Mouse (Mus musculus): ENCODE results near the gene Lrrc1.

Gene Lrrc1

GRCm38 (mm10) chr9:77543351-77544321, 1.0 kb downstream of the Lrrc1 start:
- in situ Hi-C loops (cut with MboI, MseI): no loop called here

- in situ Hi-C loops (cut with MboI, MseI): no loop called here
Observed at GRCm38 (mm10) chr9:77541556-77541955, 3.1 kb downstream of the Lrrc1 start.

GRCm38 (mm10) chr9:77539232-77539631, 5.4 kb downstream of the Lrrc1 start:
- in situ Hi-C loops (cut with MboI, MseI): no loop called here

GRCm38 (mm10) chr9:77537357-77537756, 7.3 kb downstream of the Lrrc1 start:
- in situ Hi-C loops (cut with MboI, MseI): no loop called here

- in situ Hi-C loops (cut with MboI, MseI): no loop called here
Observed at GRCm38 (mm10) chr9:77536832-77537231, 7.8 kb downstream of the Lrrc1 start.

- in situ Hi-C loops (cut with MboI, MseI): no loop called here
Observed at GRCm38 (mm10) chr9:77536286-77536685, 8.4 kb downstream of the Lrrc1 start.

GRCm38 (mm10) chr9:77535021-77535744, 9.5 kb downstream of the Lrrc1 start:
- in situ Hi-C loops (cut with MboI, MseI): no loop called here

GRCm38 (mm10) chr9:77528379-77529041, 16.2 kb downstream of the Lrrc1 start:
- in situ Hi-C loops (cut with MboI, MseI): no loop called here

- in situ Hi-C loops (cut with MboI, MseI): no loop called here
Observed at GRCm38 (mm10) chr9:77527170-77527569, 17.5 kb downstream of the Lrrc1 start.

- in situ Hi-C loops (cut with MboI, MseI): no loop called here
Observed at GRCm38 (mm10) chr9:77526715-77527114, 18.0 kb downstream of the Lrrc1 start.

- in situ Hi-C loops (cut with MboI, MseI): no loop called here
Observed at GRCm38 (mm10) chr9:77525595-77526295, 18.9 kb downstream of the Lrrc1 start.

GRCm38 (mm10) chr9:77523793-77524192, 20.9 kb downstream of the Lrrc1 start:
- in situ Hi-C loops (cut with MboI, MseI): no loop called here

- in situ Hi-C loops (cut with MboI, MseI): no loop called here
Observed at GRCm38 (mm10) chr9:77522476-77522875, 22.2 kb downstream of the Lrrc1 start.

- in situ Hi-C loops (cut with MboI, MseI): loop anchor here in 1 of 2 experiments (5.0 kb wide), 1 partner anchor 62 kb away; no protein-coding TSS in a partner anchor
Observed at GRCm38 (mm10) chr9:77519198-77519597, 25.5 kb downstream of the Lrrc1 start.

- in situ Hi-C loops (cut with MboI, MseI): loop anchor here in 1 of 2 experiments (5.0 kb wide), 1 partner anchor 60 kb away; no protein-coding TSS in a partner anchor
Observed at GRCm38 (mm10) chr9:77516782-77517364, 27.8 kb downstream of the Lrrc1 start.

- in situ Hi-C loops (cut with MboI, MseI): no loop called here
Observed at GRCm38 (mm10) chr9:77513892-77514291, 30.8 kb downstream of the Lrrc1 start.

- in situ Hi-C loops (cut with MboI, MseI): no loop called here
Observed at GRCm38 (mm10) chr9:77512220-77512619, 32.5 kb downstream of the Lrrc1 start.

- in situ Hi-C loops (cut with MboI, MseI): no loop called here
Observed at GRCm38 (mm10) chr9:77510574-77510973, 34.1 kb downstream of the Lrrc1 start.

GRCm38 (mm10) chr9:77507743-77508394, 36.8 kb downstream of the Lrrc1 start:
- in situ Hi-C loops (cut with MboI, MseI): no loop called here
